Mouse (Mus musculus) WW6 (cell line): Measurements from ENCODE around the gene Cabin1.

Experiments
- DNase-seq: peaks from one replicate; pipeline ENCODE4 v3.0.0-alpha.2; 2013; ENCODE audit warnings: low read depth, low spot score

Gene Cabin1

GRCm38 (mm10) chr10:75667115-75667910, 96.8 kb downstream of the Cabin1 start:
- no peak for DNase-seq

- DNase-seq, result no peak
Observed at GRCm38 (mm10) chr10:75666451-75667030, 97.6 kb downstream of the Cabin1 start.

GRCm38 (mm10) chr10:75664673-75665270, 99.4 kb downstream of the Cabin1 start:
- DNase-seq, result no peak

DNA sequence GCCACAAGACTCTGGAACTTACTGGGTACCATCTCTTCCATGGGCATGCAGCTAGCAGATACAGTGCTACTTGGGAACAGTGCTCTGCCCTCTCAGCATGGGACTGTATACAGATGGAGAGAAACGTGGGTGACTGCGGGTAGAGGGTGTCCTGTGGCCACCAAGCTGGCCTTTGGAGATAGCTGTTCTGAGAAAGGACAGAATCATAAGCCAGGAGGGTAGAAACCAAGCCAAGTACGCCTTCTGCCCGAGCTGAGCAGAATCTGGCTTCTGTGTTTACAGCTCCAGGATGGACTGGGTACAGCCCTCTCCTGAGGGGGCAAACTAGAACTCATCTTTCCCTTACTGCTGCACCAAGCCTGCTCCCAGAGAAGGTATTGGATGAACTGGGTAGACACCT, 101.6 kb downstream of the Cabin1 start:
- no peak for DNase-seq

GRCm38 (mm10) chr10:75661876-75662275, 102.3 kb downstream of the Cabin1 start:
- DNase-seq, result no peak

DNA sequence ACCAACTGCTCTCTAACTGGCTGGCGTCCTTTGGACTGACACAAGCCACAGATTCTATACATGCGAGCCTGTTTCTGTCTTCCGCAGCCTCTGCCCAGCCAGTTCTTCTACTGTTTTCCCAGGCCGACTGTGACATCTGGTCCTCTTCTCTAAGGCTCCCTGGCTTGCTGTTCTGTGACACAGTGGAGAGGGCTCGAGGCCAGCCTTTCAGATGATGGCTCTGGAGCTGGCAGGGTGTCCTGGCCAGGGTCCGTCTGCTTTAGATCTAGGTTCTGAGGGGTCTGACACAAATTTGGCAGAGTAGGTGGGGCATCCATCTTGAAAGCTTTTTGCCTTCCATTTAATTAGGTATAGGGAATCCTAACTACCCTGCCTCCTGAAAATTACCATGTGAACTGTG, 102.8 kb downstream of the Cabin1 start:
- no peak for DNase-seq

- no peak for DNase-seq
Observed at GRCm38 (mm10) chr10:75657772-75658171, 106.4 kb downstream of the Cabin1 start.

DNA sequence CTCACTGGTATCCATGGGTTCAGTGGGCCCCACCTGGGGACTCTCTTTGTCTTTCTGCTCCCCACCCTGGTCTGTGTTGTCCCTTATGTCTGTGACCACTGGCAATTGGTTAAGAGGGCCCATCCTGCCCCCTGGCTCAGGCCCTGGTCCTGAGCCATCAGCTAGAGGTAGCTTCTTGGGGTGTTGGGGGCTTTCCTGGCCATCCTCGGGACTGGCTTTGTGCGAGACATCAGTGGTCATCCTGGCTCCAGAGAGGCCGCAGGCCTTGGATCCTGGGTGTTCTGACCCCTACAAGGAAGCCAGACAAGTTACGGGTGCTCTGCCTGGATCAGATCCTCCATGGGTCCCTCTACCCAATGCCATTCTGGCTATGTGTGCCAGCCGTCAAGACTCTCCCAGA, 107.0 kb downstream of the Cabin1 start:
- DNase-seq, result no peak

DNA sequence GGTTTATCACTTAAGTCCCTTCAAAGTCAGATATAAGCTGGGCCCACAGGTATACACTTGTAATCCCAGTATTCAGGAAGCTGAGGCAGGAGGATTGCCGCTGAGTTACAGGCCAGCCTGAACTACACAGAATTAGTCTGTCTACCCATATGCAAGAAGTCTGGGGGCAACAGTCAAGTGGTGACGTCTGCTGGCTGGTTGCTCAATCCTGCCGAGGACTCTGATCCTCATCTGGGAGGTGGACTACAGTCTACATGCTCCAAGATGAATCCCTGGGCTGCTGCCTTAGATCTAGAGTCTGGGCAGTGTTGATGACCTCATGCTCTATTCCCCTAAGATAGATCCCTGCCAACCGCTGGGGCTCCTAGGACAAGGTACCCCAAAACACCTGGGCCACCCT, 110.1 kb downstream of the Cabin1 start:
- DNase-seq, result no peak

- no peak for DNase-seq
Observed at GRCm38 (mm10) chr10:75651381-75652068, 112.6 kb downstream of the Cabin1 start.

DNA sequence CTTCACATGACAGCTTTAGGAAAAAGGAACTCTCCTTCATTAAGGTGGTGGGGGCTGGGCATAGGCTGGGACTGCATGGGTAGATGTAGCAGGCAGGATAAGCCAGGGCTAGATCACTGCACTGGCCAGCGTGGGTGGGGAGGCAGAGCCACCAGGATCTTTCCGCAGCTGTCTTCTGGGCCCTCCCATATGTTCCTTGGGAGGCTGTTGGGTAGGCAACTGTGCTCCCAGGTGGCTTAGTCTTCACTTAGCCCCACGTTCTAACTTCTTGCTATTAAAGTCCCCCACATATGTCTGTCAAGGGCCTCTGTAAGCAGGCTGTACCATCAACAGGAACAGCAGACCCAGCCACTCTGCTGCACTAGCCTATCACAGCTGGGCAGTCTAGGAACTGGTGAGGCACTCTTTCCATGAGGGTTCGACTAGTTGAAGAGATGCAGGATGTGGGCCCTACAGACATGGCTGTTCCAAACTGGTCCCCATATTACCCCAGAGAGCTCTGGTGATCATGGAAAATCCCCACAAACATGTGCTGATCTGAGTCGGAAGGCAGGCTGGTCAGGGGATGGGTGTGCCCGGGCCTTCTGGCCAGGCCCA, 113.7 kb downstream of the Cabin1 start:
- no peak for DNase-seq

DNA sequence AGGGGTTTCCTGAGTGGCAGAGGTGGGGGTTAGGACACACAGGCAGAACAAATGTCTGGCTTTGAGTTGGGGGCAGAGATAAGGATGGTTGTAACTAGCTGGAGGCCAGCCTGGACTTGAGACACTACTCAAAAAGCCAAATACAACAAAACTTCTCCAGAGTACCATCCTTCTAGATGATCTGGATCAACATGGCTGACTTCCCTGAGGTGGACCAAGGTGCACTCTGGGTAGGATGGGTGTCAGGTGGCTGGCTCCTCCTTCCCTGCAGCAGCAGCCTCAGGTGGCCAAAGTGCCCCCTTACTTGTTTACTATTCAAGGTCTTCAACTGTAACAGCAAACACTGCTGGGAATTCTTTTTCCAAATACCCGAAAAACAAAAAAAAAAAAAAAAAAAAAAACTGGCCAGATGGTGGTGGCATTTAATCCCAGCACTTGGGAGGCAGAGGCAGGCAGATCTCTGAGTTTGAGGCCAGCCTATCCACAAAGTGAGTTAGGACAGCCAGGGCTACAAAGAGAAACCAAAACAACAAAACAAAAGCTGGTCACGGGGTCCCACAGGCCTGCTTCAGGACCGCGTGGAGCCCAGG, 114.6 kb downstream of the Cabin1 start:
- DNase-seq, result no peak

DNA sequence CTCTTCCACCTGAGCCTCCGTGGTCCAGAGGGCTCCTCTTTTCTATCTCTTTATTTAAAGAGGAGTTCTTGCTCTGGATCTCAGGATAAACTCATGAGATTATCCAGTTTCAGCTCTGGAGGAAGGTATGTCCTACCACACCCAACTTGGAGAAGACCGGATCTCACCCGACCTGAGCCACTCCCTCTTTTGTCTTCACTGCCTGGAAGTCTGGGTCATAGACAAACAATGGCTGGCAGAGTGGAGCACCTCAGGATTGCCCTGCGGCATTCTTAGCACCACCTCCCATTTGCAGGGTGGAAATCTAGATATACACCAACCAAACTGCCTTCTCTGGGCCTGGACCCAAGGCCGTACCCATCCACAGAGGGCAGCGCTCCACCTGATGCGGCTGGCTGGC, 115.1 kb downstream of the Cabin1 start:
- peak; percentile 61 for DNase-seq

DNA sequence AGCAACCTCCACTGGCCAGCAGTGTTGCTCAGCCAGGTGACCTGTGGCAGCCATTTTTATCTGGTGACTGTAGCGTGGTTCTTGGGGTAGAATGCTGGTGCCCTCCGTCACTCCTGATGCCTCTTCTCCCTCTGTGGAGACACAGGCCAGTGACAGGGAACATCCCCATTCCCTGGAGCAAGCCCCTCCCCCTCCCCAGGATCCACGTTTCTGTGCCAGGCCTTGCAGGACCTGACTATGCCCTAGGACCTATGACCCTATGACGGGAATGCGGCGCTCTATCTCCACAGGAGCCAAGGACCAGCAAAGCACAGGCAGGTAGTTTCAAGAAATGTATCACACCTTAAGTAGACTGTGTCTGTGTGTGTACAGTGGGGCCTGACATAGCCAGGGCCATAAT, 116.0 kb downstream of the Cabin1 start:
- DNase-seq, result no peak

DNA sequence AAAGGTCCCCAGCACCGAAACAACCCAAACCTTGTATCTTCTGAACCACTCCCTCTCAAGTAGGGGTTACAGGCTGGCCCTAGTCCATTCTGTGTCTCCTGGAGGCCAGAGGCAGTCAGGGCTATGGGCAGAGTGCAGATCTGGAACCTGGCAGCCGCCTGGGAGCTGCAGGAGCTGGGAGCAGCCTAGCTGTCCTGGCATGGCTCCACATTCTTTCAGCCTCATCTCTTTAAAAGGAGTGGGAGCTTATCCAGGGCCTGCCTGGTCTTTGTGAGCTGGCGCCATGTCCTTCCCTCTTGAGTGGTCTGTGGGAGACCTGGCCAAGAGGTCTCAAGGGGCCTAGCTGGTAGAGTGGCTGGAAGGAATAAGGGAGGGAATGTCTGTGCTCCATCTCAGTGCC, 116.8 kb downstream of the Cabin1 start:
- no peak for DNase-seq

DNA sequence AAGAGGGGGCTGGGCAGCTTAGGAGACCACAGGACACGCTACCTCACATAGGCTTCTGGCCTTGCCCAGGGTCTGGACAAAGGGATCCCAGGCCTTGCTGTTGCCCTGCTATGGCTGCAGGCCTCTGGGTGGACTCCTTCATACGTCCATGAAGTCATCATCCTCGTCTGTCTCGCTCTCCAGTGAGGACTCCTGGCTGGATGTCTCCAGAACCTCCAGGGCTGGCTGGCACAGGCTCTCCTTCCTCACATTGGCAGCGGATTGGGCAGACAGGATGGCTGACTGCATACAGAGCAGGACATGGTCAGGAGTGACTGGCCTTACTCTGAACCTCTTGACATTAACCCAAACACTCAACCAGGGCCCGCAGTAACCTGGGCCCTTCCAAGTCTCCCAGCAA, 117.7 kb downstream of the Cabin1 start:
- no peak for DNase-seq

DNA sequence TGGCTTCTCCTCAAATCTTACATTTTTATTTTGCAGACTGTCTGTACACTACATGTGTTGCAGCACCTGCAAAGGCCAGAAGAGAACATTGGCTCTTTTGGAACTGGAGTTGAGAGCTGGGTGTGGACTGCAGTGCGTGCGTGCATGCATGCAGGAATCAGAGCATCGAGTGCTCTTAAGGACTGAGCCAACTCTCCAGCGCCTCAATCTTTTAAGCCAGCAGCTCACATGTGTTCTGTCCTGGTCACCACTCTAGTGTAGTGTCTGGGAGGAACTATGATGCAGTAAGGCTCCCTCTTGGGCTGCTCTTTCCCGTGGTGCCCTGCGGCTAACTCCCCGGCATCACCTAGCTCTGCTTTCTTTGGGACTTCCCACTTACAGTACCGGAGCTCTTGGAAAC, 118.5 kb downstream of the Cabin1 start:
- DNase-seq, result no peak

DNA sequence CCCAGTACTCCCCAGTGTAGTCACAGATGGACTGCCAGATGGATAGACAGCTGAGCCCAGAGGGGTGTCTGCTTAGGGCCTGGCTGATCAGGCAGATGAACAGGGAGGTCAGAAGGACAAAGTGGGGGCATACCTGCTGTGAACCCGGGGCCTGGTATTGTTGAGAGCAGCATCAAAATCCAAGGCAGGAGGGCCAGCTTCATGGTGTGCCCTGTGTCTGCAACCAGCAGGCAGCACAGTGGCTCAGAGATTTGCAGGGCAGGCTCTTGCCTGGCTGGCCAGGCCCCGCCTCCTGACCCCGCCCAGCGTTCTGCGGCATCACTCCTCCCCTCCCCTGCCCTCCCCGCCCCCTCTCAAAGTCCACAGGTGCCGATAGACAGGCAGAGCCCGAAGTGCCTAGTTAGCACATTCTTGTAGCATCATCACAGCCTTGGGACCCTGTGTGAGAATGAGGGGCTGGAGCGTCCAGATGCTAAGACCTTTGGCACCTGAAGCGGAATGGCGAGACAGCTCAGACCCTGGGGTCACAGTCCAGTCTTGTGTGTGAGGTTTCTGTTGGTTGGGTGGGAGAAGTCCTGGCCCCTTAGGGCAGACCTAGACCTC, 120.3 kb downstream of the Cabin1 start, which contains the start of gene Susd2:
Gene Susd2 (minus strand): TSS at position 268 of the 603 bp plus-strand sequence.
- peak; percentile 70 for DNase-seq

GRCm38 (mm10) chr10:75642891-75643290, 121.2 kb downstream of the Cabin1 start:
- DNase-seq, result no peak

- DNase-seq, result no peak
Observed at GRCm38 (mm10) chr10:75642436-75642835, 121.7 kb downstream of the Cabin1 start.

- no peak for DNase-seq
Observed at GRCm38 (mm10) chr10:75641721-75642222, 122.4 kb downstream of the Cabin1 start.
